Mouse (Mus musculus) lung, postnatal 0 days (tissue): ENCODE measurements at regions not wholly inside any gene's neighbourhood (a gene's known extent, or its start where the extent isn't known, plus 50 kb on each side); places are given as distances from the start of the nearest gene placed in this dataset.

Source experiments
- ATAC-seq: fragments of 200-750 bp; cut with Nextera tagmentation; 2 replicates; pipeline ENCODE4 v1.8.0; 2017; ENCODE audit warnings: moderate library complexity
- DNase-seq: peaks from one replicate; pipeline ENCODE4 v3.0.0-alpha.2; 2016; ENCODE audit warnings: low spot score
- H3K27ac ChIP-seq: fragments of 300-500 bp; sonication (generic); 2 replicates; pipeline ENCODE4 v1.5.1; 2014; ENCODE audit warnings: antibody characterized with exemption, mild to moderate bottlenecking, low read length, mixed read lengths
- H3K27me3 ChIP-seq: fragments of 300-500 bp; sonication (generic); replicated peaks from 2 replicates; pipeline ENCODE4 v1.6.1; 2014; ENCODE audit warnings: low read length, mixed read lengths; ENCODE audit not compliant: insufficient read depth
- H3K36me3 ChIP-seq: fragments of 300-500 bp; sonication (generic); 2 replicates; pipeline ENCODE4 v1.6.1; 2014; ENCODE audit warnings: low read length, mixed read lengths; ENCODE audit not compliant: insufficient read depth
- H3K4me1 ChIP-seq: fragments of 300-500 bp; sonication (generic); 2 replicates; pipeline ENCODE4 v1.6.1; 2014; ENCODE audit warnings: antibody characterized with exemption, low read depth, low read length, mixed read lengths; ENCODE audit not compliant: insufficient read depth
- H3K4me2 ChIP-seq: fragments of 300-500 bp; sonication (generic); replicated peaks from 2 replicates; pipeline ENCODE4 v1.6.1; 2014; ENCODE audit warnings: low read depth, mild to moderate bottlenecking, low read length, moderate library complexity, mixed read lengths
- H3K4me3 ChIP-seq: fragments of 300-500 bp; sonication (generic); 2 replicates; pipeline ENCODE4 v1.5.1; 2014; ENCODE audit warnings: low read depth, low read length
- H3K9ac ChIP-seq: fragments of 300-500 bp; sonication (generic); replicated peaks from 2 replicates; pipeline ENCODE4 v1.6.1; 2014; ENCODE audit warnings: low read depth, mild to moderate bottlenecking
- H3K9me3 ChIP-seq: fragments of 300-500 bp; sonication (generic); 2 replicates; pipeline ENCODE4 v1.6.1; 2016; ENCODE audit warnings: low read length, mixed read lengths
- CTCF ChIP-seq: IDR thresholded peaks from 2 replicates; pipeline ENCODE4 v1.5.1; 2016; ENCODE audit warnings: antibody characterized with exemption, mild to moderate bottlenecking
- EP300 ChIP-seq: IDR thresholded peaks from 2 replicates; pipeline ENCODE4 v1.6.1; 2016; ENCODE audit warnings: antibody characterized with exemption, mild to moderate bottlenecking, control low read depth
- WGBS: fragments of 180-500 bp; shearing (Covaris S2); extraction: QIAGEN DNeasy Blood & Tissue Kit; methylation state at CpG from one replicate; pipeline ENCODE4 v1.1.7; 2014; 5-methylcytosine and 5-hydroxymethylcytosine counted together

DNA sequence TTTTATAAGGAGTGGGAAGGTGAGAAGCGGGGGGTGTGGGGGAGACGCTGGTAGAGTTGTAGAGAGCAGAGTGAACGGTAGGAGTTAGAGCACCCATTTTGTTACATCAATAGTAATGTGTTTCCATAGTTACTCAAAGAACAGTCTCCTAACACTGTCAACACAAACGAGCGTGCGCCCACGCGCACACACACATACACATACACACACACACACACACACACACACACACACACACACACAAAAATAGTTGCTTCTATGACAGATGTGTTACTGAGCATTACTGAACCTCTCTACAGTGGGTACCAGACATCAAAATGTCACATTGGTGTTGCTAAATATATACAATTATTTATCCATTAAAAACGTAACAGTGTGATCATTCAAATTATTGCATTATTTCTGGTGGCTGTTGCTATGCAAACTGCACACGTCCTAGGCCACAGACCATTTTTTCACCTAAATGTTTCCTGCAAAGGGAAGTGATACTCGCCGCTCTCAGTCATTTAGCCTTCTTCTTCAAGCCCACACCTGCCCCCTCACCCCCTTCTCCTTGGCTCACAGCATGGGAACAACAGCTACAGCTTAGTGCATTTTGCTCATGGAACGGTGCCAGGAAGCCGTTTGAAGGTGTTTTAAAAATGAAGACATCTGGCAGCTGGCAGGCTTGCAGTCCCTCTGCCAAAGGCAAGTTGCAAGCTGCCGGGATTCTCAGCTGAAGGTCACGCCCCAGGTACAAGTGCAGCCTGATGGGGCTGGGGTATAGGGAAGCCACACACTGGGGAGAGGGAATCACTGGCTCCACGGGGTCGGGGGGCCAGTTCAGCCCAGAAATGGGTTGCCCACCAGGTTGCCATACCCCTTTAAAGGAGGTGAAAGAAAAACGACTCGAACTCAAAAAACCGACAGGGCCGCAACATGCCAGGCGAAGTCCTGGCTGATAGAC lies 193.4 kb upstream of the Sox2 start:
- no peak for TF ChIP-seq CTCF
- no peak for TF ChIP-seq EP300

DNA sequence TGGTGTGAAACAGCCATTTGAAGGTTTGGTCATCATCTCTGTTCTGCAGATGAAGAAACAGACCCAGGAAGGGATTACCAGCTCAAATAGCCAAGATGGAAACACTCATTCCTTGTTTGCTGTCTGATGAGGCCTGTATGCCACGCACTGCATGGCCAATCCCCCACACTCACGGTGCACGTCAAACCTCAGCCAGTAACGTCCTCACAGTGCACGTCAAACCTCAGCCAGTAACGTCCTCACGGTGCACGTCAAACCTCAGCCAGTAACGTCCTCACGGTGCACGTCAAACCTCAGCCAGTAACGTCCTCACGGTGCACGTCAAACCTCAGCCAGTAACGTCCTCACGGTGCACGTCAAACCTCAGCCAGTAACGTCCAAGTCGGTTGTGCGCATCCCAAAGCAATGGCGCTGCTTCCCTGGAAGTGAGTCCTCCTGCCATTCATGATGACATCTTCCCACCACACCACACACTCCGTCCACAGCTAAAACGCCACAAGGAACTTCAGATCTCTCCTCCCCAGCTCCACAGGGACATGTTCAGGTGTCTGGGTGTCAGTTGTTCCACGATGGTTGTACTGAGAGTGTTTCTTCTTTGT lies 196.1 kb upstream of the Sox2 start:
- Histone ChIP-seq H3K36me3 (no peaks in the 10 kb centered on the region), H3K9me3 (no peaks in the 10 kb centered on the region), H3K9ac (no peak overlapping the region), H3K27me3 (no peaks in the 10 kb centered on the region), H3K27ac (no peak overlapping the region), H3K4me2 (no peak overlapping the region), H3K4me3 (no peak overlapping the region), H3K4me1 (no peaks in the 10 kb centered on the region)
- 90% methylated on average over 19 of the region's 24 CpGs for WGBS
- TF ChIP-seq EP300, result no peak
- TF ChIP-seq CTCF, result no peak
- ATAC-seq, result no peak
- no peak for DNase-seq

More for the DNA sequence above, 193.4 kb upstream of the Sox2 start:
- Histone ChIP-seq H3K36me3 (no peaks in the 10 kb centered on the region), H3K9ac (no peak overlapping the region), H3K9me3 (no peaks in the 10 kb centered on the region), H3K4me3 (no peak overlapping the region), H3K4me1 (no peaks in the 10 kb centered on the region), H3K27ac (no peak overlapping the region), H3K27me3 (no peaks in the 10 kb centered on the region), H3K4me2 (no peak overlapping the region)
- DNase-seq (peak; percentile 18), ATAC-seq (peak; percentile 64)
- 48% methylated on average over 23 of the region's 23 CpGs for WGBS

DNA sequence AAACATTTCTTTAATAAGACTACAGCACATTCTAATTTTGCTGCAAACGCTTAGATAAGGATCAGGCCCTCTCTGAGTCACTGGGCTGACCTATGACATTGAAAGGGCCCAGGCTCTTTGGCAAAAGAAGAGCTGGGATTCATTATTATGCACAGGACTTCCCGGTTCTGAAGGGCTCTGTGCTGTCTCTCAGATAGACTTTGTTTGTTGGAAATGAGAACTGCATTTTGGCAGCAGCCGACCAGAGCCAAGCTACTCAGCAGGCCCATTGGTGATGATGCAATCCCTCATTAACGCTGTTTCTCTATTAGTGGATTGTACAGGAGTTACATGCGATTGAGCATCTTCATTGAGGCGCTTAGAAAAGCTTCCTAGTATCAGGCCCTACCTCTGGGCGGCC lies 204.9 kb upstream of the Sox2 start:
- no peaks in the 10 kb centered on the region for H3K36me3 ChIP-seq
- no peaks in the 10 kb centered on the region for H3K27me3 ChIP-seq
- H3K9me3 ChIP-seq, result no peaks in the 10 kb centered on the region
- no peak for TF ChIP-seq CTCF
- no peak for TF ChIP-seq EP300
- H3K4me2 ChIP-seq, result no peak overlapping the region
- ATAC-seq, result no peak
- peak; percentile 30 for DNase-seq
- no peak overlapping the region for H3K9ac ChIP-seq
- no peak overlapping the region for H3K4me3 ChIP-seq
- WGBS, result 40% methylated on average over 7 of the region's 7 CpGs
- no peaks in the 10 kb centered on the region; the same call in 1 of the 2 replicates for H3K4me1 ChIP-seq
- no peak overlapping the region for H3K27ac ChIP-seq

DNA sequence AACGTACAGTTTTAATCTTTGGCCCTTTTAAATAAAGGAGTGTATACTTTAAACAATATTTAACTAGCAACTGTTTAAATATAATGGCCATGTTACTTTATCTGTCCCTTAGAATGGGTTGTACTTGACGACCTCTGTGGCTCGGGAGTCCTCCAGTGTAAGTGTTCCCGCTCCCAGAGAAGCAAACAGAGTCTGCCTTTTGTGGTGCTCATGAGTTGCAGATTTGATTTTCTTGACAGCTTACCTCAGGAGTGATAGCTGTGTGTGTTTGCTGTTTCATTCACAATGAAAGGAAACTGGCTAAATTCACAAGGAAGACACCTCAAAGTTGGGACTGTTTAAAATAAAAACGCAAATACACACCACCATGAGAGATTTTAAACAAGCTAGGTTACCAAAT lies 205.4 kb upstream of the Sox2 start:
- no peak for TF ChIP-seq CTCF
- TF ChIP-seq EP300, result no peak
- Histone ChIP-seq H3K27me3 (no peaks in the 10 kb centered on the region), H3K9ac (no peak overlapping the region), H3K4me2 (no peak overlapping the region), H3K4me1 (no peaks in the 10 kb centered on the region; the same call in 1 of the 2 replicates), H3K9me3 (no peaks in the 10 kb centered on the region), H3K36me3 (no peaks in the 10 kb centered on the region), H3K4me3 (no peak overlapping the region), H3K27ac (no peak overlapping the region)
- no peak for DNase-seq
- no peak for ATAC-seq
- whole genome bisulfite sequencing, result 42% methylated on average over 5 of the region's 5 CpGs

DNA sequence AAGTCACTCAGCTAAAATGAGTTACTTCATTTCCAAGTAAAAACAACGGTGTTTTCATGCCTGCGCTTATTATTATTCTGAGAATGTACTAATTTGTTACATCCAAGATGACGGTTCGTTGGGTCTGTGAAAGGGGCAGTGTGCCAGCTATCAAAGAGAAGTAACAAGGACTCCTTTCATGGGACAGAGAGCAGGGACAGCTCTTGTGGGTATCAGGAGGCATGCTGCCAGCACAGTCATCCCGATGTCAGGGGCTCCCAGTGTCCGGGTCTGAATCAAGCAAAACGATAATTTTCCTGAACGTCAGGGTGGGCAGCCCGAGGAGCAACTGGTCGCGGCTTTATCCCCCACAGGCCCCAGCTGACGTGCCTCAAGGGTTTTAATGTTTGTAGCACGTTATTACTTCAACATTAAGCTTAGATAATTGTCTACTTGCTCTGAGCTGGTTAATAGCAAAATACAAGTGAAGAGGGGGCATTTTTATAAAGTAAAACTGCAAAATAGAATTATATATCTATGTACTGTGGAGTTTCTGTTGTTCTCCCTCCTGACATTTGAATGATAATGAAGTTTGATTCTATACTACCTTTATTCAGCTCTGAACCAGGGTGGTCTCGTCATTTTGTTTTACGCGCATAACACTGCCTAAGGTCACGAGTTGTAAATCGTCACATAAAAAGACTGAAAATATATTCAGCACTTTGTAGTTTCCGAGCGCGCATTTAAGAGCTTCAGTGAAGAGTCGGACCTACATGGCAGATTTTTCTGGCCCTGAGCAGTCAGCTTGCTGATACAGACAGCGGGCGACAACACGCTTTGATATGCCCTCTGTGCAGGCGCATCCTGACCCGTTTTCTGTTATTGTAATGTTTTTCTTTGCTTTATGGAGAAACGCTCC lies 206.2 kb upstream of the Sox2 start:
- no peak overlapping the region for H3K27ac ChIP-seq
- DNase-seq (no peak), ATAC-seq (no peak)
- no peaks in the 10 kb centered on the region for H3K36me3 ChIP-seq
- WGBS, result 33% methylated on average over 28 of the region's 28 CpGs
- H3K4me2 ChIP-seq, result no peak overlapping the region
- H3K27me3 ChIP-seq, result no peaks in the 10 kb centered on the region
- H3K9me3 ChIP-seq, result no peaks in the 10 kb centered on the region
- no peaks in the 10 kb centered on the region; the same call in 1 of the 2 replicates for H3K4me1 ChIP-seq
- TF ChIP-seq EP300 (no peak), CTCF (no peak)
- H3K9ac ChIP-seq, result no peak overlapping the region
- no peak overlapping the region for H3K4me3 ChIP-seq

DNA sequence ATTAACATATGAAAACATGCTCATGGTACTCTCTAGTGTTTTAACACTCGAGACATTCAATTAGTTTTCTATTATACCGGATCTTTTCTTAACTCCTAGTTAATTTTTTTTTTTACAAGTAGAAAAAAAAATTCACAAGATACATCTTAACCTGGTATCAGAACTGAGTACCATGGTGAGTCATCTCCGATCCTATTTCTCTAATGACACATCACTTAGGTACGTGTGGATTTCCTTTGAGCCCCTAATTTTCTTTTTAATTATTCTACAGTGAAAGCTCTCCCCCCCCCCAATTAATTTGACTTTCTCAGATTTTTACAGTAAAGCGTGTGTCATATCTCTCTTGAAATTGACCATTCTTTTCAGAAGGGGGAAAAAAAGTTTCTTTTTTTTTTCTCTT lies 206.9 kb upstream of the Sox2 start:
- H3K4me3 ChIP-seq, result no peak overlapping the region

More for the DNA sequence above, 206.9 kb upstream of the Sox2 start:
- DNase-seq (no peak), ATAC-seq (no peak)
- Histone ChIP-seq H3K4me1 (no peaks in the 10 kb centered on the region; the same call in 1 of the 2 replicates), H3K27ac (no peak overlapping the region), H3K27me3 (no peaks in the 10 kb centered on the region), H3K36me3 (no peaks in the 10 kb centered on the region), H3K4me2 (no peak overlapping the region), H3K9ac (no peak overlapping the region), H3K9me3 (no peaks in the 10 kb centered on the region)
- TF ChIP-seq EP300 (no peak), CTCF (no peak)
- WGBS, result 75% methylated on average over 5 of the region's 5 CpGs
